ENCODE assay signal across 9 mouse cellular contexts in genomic region chr11:115297214-115297826, GRCm38 (mm10). TPM values are rescaled to one million over a fixed set of nuclear protein-coding genes. Genes with fewer than 3 reads are reported as not detected.
A peak's percentile ranks its signal among the peaks of the same experiment; 100 is the strongest.
DNase-seq lines count a peak whose midpoint lies in the region; ATAC-seq and TF ChIP-seq lines count a peak whose summit lies in the region.
"Had no signal": no experiment of that assay in that cellular context is flagged by ENCODE, and none has a peak within 500 bp of the region (broad histone marks: within the 10 kb centered on the region; RNA-seq: fewer than 3 reads in every experiment).

Fads6 (minus strand) TSS chr11:115297663.

- H3K4me2 ChIP-seq in intestine, embryonic 15.5 days (replicated peaks): peak within 1 kb of the TSS; percentile 92

- intact Hi-C loops in gastrocnemius, postnatal 14 days (cut with DNase I; ENCODE audit: low total_unique reads): no loop called here
- intact Hi-C loops in left cerebral cortex, postnatal 25 days (cut with DNase I): no loop called here

- whole genome bisulfite sequencing in intestine, embryonic 15.5 days: 2% methylated on average over 44 of the region's 44 CpGs

- H3K9ac ChIP-seq in intestine, embryonic 15.5 days: peak within 1 kb of the TSS; percentile 48

- peak; percentile 24; the same call in 1 of the 2 replicates for TF ChIP-seq CTCF in cortical plate, adult 2 months (IDR thresholded peaks at IDR 0.05; ENCODE audit: extremely low read depth, insufficient read depth, low read length)

- 0 out of 2 replicates have a peak within 1 kb of the TSS, but pooled peaks have one; percentile 8 for H3K27ac ChIP-seq in cortical plate, adult 2 months (ENCODE audit: insufficient read depth, low read length)
- H3K27ac ChIP-seq in intestine, embryonic 15.5 days: 0 out of 2 replicates have a peak within 1 kb of the TSS, but pooled peaks have one; percentile 32

- H3K27me3 ChIP-seq in intestine, embryonic 15.5 days (replicated peaks): peaks cover 17% of the 10 kb centered on the region; the same call in 1 of the 2 replicates

- peak; percentile 48; the same call in 1 of the 2 replicates for TF ChIP-seq POLR2A in cortical plate, adult 2 months (IDR thresholded peaks at IDR 0.05; ENCODE audit: extremely low read depth, insufficient read depth, low read length)

- H3K36me3 ChIP-seq in intestine, embryonic 15.5 days: no peaks in the 10 kb centered on the region

- DNase-seq in heart, adult 11 months: peak; percentile 97
- no peak for DNase-seq in heart, adult 8-10 months (ENCODE audit: low spot score)
- peak; percentile 46 for DNase-seq in gastrocnemius, postnatal 14 days
- peak; percentile 70 to 76 for DNase-seq in left cerebral cortex, postnatal 25 days (ENCODE audit: low spot score in 2 of 2)
- DNase-seq in right cerebral cortex, postnatal 36 days (ENCODE audit: low spot score in 2 of 2): peak; percentile 63 to 70

- H3K9me3 ChIP-seq in intestine, embryonic 15.5 days: no peaks in the 10 kb centered on the region

- no peaks in the 10 kb centered on the region for H3K4me1 ChIP-seq in cortical plate, adult 2 months (ENCODE audit: control insufficient read depth, insufficient read depth, low read length)
- peaks cover 16% of the 10 kb centered on the region; the same call in 1 of the 2 replicates for H3K4me1 ChIP-seq in intestine, embryonic 15.5 days (replicated peaks)

- peak; percentile 75 for ATAC-seq in intestine, embryonic 15.5 days
- ATAC-seq in megakaryocyte progenitor cell, adult 5-6 weeks (replicated peaks; ENCODE audit: poor library complexity): peak; percentile 63

- peak within 1 kb of the TSS; percentile 47 for H3K4me3 ChIP-seq in cortical plate, adult 2 months (ENCODE audit: insufficient read depth, low read length)
- peak within 1 kb of the TSS; percentile 49 for H3K4me3 ChIP-seq in intestine, embryonic 15.5 days (replicated peaks)
- H3K4me3 ChIP-seq: myocyte had no signal

RNA-seq across cellular contexts. Expression of gene Fads6, which starts in this region (rescaled TPM):
- total RNA-seq in heart, adult 8-10 months (2022): 1 to 10 TPM; 2.0 to 3.5 (median 2.3) TPM
- polyA plus RNA-seq in cortical plate, adult 2 months (2012; rRNA removed): 14.0 and 15.3 TPM in 2 replicates
- total RNA-seq in gastrocnemius, postnatal 14 days (2021): 1 to 10 TPM; 1.6 to 1.7 TPM
- polyA plus RNA-seq in intestine, embryonic 15.5 days (2015; fragmentation: Nextera tagmentation; extraction: Ambion mirVana): 1.5 and 1.7 TPM in 2 replicates
- total RNA-seq in left cerebral cortex, postnatal 25 days (2021): 10 to 100 TPM in 1 of 2 experiments, 1 to 10 TPM in 1; 9.5 to 10.8 TPM
- total RNA-seq in megakaryocyte progenitor cell, adult 5-6 weeks (2015): 0.30 and 0.71 TPM in 2 replicates
- total RNA-seq in megakaryocyte progenitor cell, adult 5-6 weeks (2017): 0.87 and 2.2 TPM in 2 replicates
